Mouse (Mus musculus): ENCODE measurements around the gene Treml4. TPM values are rescaled to one million over a fixed set of nuclear protein-coding genes. Genes with fewer than 3 reads are reported as not detected.
"Not testable (repeated sequence)": the region's sequence is repeated elsewhere in the genome, so short reads cannot be mapped to it uniquely, and the experiment has no call there.

Treml4 gene
- polyA plus RNA-seq, 1 experiment from 2014 or later: 0.18 TPM

GRCm38 (mm10) chr17:48312124-48312523 lies 48.0 kb downstream of the Treml4 start:
- no peaks in the 10 kb centered on the region for H3K27me3 ChIP-seq
- no peaks in the 10 kb centered on the region for H3K4me1 ChIP-seq
- no peaks in the 10 kb centered on the region for H3K36me3 ChIP-seq (ENCODE audit: poor library complexity, severe bottlenecking)
- no peak overlapping the region for H3K4me2 ChIP-seq
- WGBS: 77% methylated on average over 2 of the region's 2 CpGs
- ATAC-seq: no peak
- no peak overlapping the region for H3K4me3 ChIP-seq
- H3K9ac ChIP-seq: no peak overlapping the region
- H3K27ac ChIP-seq: no peak overlapping the region
- no peaks in the 10 kb centered on the region for H3K9me3 ChIP-seq (replicated peaks)

DNA sequence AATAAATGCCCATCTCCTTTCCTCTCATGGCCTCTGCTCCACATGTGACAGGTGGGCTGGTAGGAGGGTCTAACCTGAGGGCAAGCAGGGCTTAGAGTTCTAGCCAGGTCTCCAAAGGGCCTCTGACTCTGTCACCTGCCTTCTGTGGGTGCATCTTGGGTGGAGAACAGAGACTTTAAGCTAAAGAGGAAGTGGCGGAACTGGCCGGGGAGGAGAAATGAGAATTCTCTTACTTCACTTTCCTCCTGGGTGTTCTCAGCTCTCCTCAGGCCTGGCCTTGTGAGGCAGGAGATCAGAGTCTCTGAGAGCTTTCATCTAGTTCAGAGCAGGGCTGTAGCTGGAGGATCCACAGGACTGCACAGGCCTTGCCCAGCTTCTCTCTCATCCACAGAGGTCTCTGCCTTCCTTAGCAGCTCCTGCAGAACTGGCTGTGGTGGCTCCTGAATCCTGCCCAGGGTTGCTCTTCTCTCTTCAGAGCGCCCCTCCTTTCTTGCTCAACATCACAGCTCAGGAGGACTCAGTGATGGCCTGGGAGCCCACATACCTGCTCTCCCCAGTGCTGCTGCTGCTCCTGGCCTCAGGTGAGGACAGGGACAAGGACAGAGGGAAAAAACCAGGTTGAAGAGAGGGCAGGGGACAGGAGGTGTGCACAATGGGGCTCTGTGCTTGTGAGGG lies 51.9 kb downstream of the Treml4 start, which contains the start of gene B430306N03Rik:
B430306N03Rik (plus strand) TSS at position 237 of the 675 bp plus-strand sequence.
- H3K4me1 ChIP-seq; H3K9me3 ChIP-seq (replicated peaks); H3K27me3 ChIP-seq; H3K4me2 ChIP-seq; H3K27ac ChIP-seq; H3K36me3 ChIP-seq (ENCODE audit: poor library complexity, severe bottlenecking); ATAC-seq; H3K4me3 ChIP-seq; H3K9ac ChIP-seq: not testable (repeated sequence)
- WGBS: 91% methylated on average over 3 of the region's 3 CpGs

DNA sequence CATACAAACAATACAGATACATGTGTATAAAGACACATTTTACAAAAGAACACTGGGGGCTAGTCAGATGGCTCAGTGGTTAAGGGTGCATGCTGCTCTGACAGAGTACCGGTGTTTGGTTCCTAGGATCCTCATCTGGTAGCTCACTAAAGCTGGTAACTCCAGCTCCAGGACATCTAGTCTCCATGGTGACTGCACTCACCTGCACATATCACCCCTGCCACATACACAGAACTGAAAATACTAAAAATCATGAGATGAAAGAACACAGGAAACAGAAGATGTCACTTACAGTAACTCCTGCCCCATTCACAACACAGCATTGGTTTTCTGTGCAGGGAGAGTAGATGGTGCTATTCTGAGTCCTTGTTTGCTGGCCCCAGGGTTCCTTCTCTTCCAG lies 54.6 kb downstream of the Treml4 start:
- 93% methylated on average over 1 of the region's 1 CpGs for WGBS
- Histone ChIP-seq H3K4me3 (no peak overlapping the region), H3K4me2 (no peak overlapping the region), H3K9me3 (replicated peaks) (no peaks in the 10 kb centered on the region), H3K9ac (no peak overlapping the region), H3K27me3 (no peaks in the 10 kb centered on the region), H3K4me1 (no peaks in the 10 kb centered on the region), H3K27ac (no peak overlapping the region), H3K36me3 (ENCODE audit: poor library complexity, severe bottlenecking) (no peaks in the 10 kb centered on the region)
- no peak for ATAC-seq

DNA sequence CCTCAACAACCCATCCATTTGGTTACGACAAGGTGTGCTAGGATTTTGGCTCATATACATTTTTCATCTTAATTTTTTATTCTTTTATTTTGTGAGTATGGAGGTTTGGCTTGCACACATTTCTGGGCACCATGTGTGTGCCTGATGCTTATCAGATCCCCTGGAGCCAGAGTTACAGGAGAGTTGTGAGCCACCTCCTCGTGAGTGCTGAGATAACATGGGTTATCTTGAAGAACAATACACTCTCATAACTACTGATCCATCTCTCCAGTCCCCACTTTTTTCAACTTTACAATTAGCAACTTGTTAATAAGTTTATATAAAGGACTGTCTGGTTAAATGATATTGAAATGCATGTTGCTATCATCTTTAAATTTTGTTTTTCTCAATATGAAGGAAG lies 57.2 kb downstream of the Treml4 start:
- Histone ChIP-seq H3K27ac (no peak overlapping the region), H3K27me3 (no peaks in the 10 kb centered on the region), H3K9ac (no peak overlapping the region), H3K36me3 (ENCODE audit: poor library complexity, severe bottlenecking) (no peaks in the 10 kb centered on the region), H3K4me3 (no peak overlapping the region), H3K9me3 (replicated peaks) (no peaks in the 10 kb centered on the region), H3K4me1 (no peaks in the 10 kb centered on the region), H3K4me2 (no peak overlapping the region)
- no peak for ATAC-seq
- WGBS: 92% methylated on average over 2 of the region's 2 CpGs

- Histone ChIP-seq H3K9me3 (replicated peaks) (no peaks in the 10 kb centered on the region), H3K4me2 (no peak overlapping the region), H3K9ac (no peak overlapping the region), H3K4me1 (no peaks in the 10 kb centered on the region), H3K27ac (no peak overlapping the region), H3K27me3 (no peaks in the 10 kb centered on the region), H3K4me3 (no peak overlapping the region), H3K36me3 (ENCODE audit: poor library complexity, severe bottlenecking) (no peaks in the 10 kb centered on the region)
- ATAC-seq: no peak
- WGBS: 59% methylated on average over 3 of the region's 3 CpGs
These were observed 59.1 kb downstream of the Treml4 start for GRCm38 (mm10) chr17:48323236-48323635.

DNA sequence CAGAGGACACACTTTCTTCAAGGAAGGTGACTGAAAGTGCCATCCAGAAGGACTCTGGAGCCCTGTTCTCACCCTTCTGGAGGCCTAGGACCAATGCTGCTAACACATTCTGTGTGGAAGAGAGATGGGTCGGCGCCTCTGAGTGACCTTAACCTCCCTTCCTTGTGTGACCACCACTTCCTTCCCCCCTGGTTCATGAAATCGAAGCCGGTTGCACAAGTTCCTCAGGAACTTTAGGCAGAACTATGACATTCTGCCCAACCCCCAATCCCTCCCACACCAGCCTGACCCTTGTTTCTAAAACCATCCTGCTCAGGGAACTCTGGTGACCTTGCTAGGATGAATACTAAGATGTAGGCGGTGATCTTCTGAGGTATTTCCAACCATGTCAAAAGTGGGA lies 60.2 kb downstream of the Treml4 start:
- 90% methylated on average over 5 of the region's 5 CpGs for WGBS

More for the DNA sequence above, 60.2 kb downstream of the Treml4 start:
- Histone ChIP-seq H3K9ac (no peak overlapping the region), H3K9me3 (replicated peaks) (no peaks in the 10 kb centered on the region), H3K4me3 (no peak overlapping the region), H3K4me2 (no peak overlapping the region), H3K27me3 (no peaks in the 10 kb centered on the region), H3K4me1 (no peaks in the 10 kb centered on the region), H3K36me3 (ENCODE audit: poor library complexity, severe bottlenecking) (no peaks in the 10 kb centered on the region), H3K27ac (no peak overlapping the region)
- no peak for ATAC-seq

Other genes starting within 250 kb of the Treml4 start
- not detected in 2 replicates for gene 1700122O11Rik, start 226.0 kb upstream of the Treml4 start, polyA plus RNA-seq (2015; fragmentation: Nextera tagmentation; extraction: Ambion mirVana)
- gene 1700067P10Rik, start 175.0 kb upstream of the Treml4 start, polyA plus RNA-seq (2015; fragmentation: Nextera tagmentation; extraction: Ambion mirVana): not detected in 2 replicates
- gene 9830107B12Rik, start 118.0 kb upstream of the Treml4 start, polyA plus RNA-seq (2015; fragmentation: Nextera tagmentation; extraction: Ambion mirVana): not detected in 2 replicates
- not detected in 2 replicates for gene A530064D06Rik, start 97.0 kb upstream of the Treml4 start, polyA plus RNA-seq (2015; fragmentation: Nextera tagmentation; extraction: Ambion mirVana)
- gene Trem1, start 31.5 kb upstream of the Treml4 start, polyA plus RNA-seq (2015; fragmentation: Nextera tagmentation; extraction: Ambion mirVana): 0.05 TPM in 1 of 2 replicates, not detected in the other
- not detected in 2 replicates for gene Trem3, start 16.5 kb upstream of the Treml4 start, polyA plus RNA-seq (2015; fragmentation: Nextera tagmentation; extraction: Ambion mirVana)
- gene Treml2, start 35.2 kb downstream of the Treml4 start, polyA plus RNA-seq (2015; fragmentation: Nextera tagmentation; extraction: Ambion mirVana): 0.12 TPM in 1 of 2 replicates, not detected in the other
- 0.04 TPM in 1 of 2 replicates, not detected in the other for gene B430306N03Rik, start 51.8 kb downstream of the Treml4 start, polyA plus RNA-seq (2015; fragmentation: Nextera tagmentation; extraction: Ambion mirVana)
- gene Trem2, start 82.1 kb downstream of the Treml4 start, polyA plus RNA-seq (2015; fragmentation: Nextera tagmentation; extraction: Ambion mirVana): 2.1 and 2.3 TPM in 2 replicates
- gene Treml1, start 95.6 kb downstream of the Treml4 start, polyA plus RNA-seq (2015; fragmentation: Nextera tagmentation; extraction: Ambion mirVana): 0.49 and 1.4 TPM in 2 replicates
- gene Nfya, start 145.6 kb downstream of the Treml4 start, polyA plus RNA-seq (2015; fragmentation: Nextera tagmentation; extraction: Ambion mirVana): 14.8 and 17.8 TPM in 2 replicates
- gene Oard1, start 145.7 kb downstream of the Treml4 start, polyA plus RNA-seq (2015; fragmentation: Nextera tagmentation; extraction: Ambion mirVana): 74.4 and 85.8 TPM in 2 replicates
- gene Apobec2, start 168.6 kb downstream of the Treml4 start, polyA plus RNA-seq (2015; fragmentation: Nextera tagmentation; extraction: Ambion mirVana): 0.72 and 0.81 TPM in 2 replicates
- gene Tspo2, start 187.2 kb downstream of the Treml4 start, polyA plus RNA-seq (2015; fragmentation: Nextera tagmentation; extraction: Ambion mirVana): 1.7 and 2.4 TPM in 2 replicates
- 0.15 and 0.37 TPM in 2 replicates for gene Unc5cl, start 190.6 kb downstream of the Treml4 start, polyA plus RNA-seq (2015; fragmentation: Nextera tagmentation; extraction: Ambion mirVana)